Mouse (Mus musculus) neural tube, embryonic 10.5 days (tissue): ENCODE results near the gene Klc1.
"Not testable (repeated sequence)": the region's sequence is repeated elsewhere in the genome, so short reads cannot be mapped to it uniquely, and the experiment has no call there.

ENCODE experiments used
- DNase-seq: peaks from one replicate; pipeline ENCODE4 v3.0.0-alpha.2; 2017; ENCODE audit warnings: low spot score; ENCODE audit errors: extremely low spot score

Klc1 gene

DNA sequence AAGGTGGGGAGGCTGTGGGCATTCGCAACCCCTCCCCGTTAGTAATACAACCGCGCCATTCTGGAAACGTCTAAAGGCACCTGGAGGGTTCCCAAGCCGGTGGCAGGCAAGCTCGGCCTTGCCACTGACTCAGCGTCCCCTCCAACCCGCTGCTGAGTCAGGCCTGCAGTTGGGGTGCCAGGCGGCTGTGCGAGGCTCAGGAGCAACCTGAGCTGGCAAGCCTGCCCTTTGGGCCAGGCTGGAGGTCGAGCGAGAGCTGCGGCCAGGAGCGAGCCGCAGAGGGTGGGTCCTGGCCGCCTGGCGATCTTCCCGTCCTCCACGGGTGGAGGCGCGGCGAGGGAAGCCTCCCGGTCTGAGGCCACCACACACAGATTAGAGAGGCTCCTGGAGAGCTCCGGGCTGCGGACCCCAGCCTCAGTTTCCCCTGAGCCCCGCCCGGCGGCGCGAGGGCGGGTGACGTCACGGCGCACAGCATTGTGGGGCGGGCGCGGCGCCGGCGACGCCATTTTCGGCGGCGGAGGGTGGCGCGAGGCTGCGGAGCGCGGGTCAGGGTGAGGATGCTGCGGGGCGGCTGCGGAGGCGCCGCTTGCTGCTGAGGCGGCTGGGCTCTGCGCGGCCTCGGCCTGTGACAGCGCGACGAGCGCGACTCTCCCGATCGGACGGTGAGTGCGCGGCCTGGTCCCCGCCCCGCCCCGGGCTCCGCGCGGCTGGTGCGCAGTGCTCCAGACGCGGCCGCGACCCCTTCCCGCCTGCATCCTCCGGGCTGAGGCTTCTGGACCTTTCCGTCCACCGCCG is at the start of gene Klc1:
Gene Klc1, plus strand, starts transcription at position 469 of the 795 bp plus-strand sequence.
- peak; percentile 82 for DNase-seq

DNA sequence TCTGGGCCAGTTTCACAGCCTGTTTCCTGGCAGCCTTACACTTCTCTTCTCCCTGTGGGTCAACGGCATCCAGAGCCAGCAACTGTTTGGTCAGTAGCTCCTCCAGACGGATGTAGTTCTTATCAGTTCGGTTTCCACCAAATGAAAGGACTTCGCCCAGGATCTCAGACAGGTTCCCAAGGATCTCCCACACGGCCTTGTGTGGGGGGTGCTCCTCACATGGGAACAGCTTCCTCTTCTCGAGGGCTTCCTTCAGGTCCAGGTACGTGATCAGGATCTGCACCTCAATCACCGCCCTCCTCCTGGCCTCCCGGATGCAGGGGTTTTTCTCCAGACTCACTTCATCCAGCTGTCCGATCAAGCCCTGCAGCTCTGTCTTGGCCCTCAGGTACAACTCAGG is 48.6 kb upstream of the Klc1 start:
- DNase-seq, result no peak

DNA sequence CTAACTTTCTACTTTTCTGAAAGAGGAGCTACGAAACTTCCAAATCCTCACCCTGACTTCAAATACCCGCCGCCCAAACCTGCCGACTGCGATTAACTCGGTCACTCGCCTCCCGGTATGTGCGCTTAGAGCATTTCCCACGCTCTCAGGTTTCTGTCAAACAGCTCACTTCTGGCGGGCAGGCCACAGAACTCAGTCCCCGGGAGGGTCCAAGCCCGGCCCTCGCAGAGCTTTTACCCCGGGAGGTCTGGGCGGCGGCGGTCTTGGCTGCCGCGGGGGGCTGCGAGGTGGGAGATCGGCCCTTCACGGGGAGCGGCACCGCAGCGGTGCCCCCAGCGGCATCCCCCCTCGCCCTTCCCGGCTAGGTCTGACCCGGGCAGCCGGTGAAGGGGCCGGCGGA is 46.2 kb upstream of the Klc1 start:
- DNase-seq, result peak; percentile 55

DNA sequence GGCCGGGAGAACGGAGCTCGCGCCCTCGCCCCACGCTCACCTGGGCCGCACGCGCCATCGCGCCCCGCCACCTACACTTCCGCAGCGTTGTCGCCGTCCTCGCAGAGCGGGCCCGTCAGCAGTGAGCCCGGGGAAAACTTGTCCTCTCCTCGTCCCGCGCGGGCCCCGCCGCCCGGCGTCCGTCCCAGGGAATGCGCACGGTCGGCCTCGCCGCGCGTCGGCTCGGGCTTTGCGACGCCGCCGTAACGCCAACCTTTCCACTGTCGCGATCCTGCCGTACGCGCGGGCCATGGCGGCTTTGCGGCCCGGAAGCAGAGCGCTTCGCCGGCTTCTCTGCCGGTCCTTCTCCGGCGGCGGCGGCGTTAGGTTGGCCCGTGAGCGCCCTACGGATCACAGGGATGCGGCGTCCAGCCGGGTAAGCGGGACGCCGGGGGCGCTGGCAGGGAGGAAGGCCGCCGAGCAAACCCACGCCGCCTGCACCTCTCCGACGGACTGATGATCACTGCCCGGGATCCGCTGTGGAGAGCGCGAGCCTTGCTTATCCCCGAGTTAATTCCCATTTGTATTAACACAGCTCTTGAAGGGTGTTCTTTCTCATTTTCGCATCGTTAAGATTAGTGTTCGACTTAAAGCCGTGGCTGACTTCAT is 45.5 kb upstream of the Klc1 start, which contains the start of the genes Bag5 and Apopt1:
Gene Bag5, minus strand, starts transcription at position 254 of the 648 bp plus-strand sequence.
Gene Apopt1, plus strand, starts transcription at position 258 of the 648 bp plus-strand sequence.
- peak; percentile 92 for DNase-seq

DNA sequence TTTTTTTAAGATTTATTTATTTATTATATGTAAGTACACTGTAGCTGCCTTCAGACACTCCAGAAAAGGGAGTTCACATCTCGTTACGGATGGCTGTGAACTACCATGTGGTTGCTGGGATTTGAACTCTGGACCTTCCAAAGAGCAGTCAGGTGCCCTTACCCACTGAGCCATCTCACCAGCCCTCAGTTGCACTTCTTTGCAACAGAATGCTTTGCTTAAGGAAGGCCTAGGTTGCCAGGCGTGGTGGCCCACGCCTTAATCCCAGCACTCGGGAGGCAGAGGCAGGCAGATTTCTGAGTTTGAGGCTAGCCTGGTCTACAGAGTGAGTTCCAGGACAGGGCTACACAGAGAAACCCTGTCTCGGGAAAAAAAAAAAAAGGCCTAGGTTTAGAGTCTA is 44.8 kb upstream of the Klc1 start:
- DNase-seq, result not testable (repeated sequence)

DNA sequence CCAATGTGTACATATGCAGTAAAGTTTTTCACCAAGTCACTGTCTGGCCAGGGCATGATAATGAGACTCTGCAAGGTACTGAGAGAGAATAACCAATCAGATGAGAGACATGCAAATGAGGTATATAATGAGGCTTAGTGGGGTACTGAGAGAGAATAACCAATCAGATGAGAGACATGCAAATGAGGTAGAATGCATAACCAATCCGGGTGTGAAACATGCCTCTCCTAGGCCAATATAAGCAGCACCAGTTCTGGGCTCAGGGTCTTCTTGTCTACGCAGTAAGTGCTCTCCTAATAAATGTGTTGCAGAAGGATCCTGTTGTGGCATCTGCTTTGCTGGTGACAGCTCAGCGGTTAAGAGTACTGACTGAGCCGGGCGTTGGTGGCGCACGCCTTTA is 42.1 kb upstream of the Klc1 start:
- DNase-seq, result no peak

DNA sequence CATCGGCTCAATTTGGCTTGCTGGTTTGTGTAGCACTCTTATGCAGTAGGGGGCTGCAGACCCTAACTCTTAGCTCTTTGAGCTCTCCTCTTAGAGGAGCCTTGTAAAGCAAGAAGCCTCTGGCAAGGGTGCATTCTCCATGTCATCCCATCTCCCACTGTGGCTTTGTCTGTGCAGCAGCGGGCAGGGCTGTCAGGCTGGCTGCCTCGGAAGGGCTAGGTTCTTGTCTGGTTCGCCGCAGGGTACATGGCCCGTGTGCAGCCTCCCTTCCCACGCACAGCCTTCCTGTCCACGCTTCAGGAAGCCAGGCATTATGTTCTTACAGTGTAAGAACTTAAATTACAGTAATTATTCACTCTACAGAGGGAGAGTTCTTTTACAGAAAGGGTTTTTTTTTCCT is 40.0 kb upstream of the Klc1 start:
- DNase-seq, result no peak

DNA sequence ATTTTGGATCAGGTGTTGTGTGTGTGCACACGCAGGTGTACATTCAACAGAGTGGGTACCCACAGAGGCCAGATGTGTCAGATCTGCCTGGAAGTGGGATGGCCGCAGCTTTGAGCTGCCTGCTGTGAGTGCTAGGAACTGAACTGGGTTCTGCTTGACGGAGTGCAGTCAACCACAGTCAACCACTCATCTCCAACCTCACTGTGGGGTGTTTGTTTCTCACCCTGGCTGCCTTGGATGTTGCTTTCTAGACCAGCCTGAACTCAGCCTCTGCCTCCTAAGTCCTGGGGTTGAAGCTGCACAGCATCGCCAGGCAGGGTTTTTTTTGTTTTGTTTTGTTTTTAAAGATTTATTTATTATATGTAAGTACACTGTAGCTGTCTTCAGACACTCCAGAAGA is 38.4 kb upstream of the Klc1 start:
- no peak for DNase-seq

DNA sequence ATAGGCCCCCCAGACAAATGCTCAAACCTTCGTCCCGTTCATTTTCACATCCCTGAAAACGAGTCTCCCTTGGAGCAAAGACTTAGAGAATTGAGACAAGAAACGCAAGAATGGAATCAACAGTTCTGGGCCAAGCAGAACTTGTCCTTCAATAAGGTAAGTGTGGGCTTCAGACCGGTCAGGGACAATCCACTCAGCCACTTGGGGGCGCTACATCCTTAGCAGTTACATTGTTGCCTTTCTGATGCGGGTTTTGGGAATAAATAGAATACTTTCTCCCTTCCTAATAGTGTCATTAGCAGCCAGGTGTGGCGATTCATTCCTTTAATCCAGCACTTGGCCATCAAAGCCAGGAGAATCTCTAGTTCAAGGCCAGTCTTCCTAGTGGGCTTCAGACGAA is 36.0 kb upstream of the Klc1 start:
- DNase-seq, result no peak

DNA sequence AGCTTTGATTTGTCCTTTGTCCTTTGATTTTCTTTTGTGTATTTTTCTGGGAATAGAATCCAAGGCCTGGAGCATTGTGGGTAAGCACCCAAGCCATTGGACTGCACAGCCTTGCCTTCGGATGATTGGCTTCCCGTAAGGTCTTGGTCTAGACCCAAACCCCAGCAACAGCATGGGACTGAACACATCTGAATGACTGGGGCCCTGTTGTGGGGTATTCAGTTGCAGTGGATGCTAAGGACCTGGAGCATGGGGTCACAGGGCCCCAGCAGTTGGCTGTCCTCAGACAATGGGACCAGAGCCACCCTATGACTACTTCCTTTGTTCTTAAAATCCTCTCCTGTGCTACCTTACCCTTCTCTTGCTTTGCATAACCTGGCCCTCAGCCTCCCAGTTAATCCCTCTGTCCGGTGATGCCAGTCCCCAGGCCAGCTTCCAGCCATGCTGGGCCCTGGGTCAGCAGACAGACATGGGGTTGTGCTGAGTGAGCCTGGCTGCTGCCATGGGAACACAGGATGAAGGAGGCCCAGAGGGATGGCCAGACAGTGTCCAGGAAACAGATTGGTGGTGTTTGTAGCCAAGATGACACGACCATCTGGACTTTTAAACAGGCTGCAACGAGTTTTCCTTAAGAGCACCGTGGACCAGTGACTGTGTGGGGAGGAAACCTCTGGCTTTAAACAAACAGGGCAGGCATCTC is 33.9 kb upstream of the Klc1 start:
- no peak for DNase-seq

DNA sequence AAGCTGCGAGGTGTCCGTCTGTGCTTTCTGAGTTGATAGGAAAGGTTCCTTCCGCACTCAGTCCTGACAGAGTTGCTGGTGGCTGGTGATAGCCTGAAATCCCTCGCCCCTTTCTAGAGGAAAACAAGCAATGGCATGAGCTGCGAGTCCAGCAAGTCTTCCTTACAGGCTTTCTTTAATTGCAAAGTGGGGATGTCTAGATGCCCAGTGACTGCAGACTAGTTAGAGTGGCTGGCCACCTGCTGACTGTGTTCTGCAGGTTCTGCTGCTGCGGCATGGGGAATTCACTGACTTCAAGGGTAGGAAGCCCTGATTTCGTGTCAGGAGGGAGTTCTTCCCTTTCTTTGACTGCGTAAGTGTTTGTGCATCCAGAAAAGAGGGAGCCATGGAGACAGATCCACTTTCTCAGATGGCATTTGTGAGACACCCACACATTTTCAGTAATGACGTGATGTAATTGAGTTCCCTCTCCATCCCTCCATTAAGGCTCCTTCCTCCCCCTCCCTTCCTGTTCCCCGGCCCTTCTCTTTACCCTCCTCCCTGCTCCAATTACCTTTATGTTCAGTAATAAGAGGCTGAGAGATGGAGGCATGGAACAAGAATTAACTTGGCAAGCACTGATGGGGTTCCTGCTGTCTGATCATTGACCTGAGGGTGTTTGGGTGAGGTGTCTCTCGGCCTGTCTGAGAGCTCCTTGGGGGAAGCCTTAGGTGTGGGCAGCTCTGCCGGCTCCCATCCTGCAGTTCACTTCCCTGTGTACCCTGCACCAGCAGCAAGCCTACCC is 33.1 kb upstream of the Klc1 start:
- no peak for DNase-seq

DNA sequence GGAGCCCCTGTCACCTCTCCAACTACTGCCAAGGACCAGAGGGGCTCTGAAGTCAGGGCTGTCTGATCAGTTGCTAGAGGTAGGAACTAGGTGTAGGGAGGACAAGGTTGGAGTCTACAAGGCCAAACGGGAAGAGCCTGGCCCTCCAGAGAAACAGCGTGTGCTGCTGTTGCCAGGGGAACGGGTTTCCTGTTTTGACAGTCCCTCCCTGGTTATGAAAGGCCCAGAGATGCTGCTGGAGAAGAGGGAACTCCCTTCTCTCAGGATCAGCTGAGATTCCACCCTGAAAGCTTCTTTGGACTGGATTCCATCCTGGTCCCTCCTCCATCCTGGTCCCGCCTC is 32.6 kb upstream of the Klc1 start:
- DNase-seq, result no peak

DNA sequence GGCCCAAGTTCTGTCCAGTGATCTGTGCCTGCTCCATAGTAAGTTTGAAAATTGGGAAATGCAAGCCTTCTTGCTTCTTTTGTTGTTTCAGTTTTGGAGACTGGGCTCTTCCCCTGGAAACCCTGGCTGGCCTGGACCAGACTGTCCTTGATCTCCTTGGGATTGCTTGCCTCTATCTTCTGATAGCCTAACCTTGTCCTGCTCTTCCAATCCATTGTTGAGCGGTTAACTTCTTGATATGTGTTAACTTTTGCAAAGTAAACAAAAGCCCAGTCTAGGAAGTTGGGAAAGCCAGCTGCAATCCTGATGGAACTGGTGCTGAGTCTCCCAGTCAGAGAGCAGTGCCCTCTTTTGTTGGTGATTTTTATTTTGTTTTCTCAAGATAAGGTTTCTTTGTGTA is 30.7 kb upstream of the Klc1 start:
- DNase-seq, result no peak

DNA sequence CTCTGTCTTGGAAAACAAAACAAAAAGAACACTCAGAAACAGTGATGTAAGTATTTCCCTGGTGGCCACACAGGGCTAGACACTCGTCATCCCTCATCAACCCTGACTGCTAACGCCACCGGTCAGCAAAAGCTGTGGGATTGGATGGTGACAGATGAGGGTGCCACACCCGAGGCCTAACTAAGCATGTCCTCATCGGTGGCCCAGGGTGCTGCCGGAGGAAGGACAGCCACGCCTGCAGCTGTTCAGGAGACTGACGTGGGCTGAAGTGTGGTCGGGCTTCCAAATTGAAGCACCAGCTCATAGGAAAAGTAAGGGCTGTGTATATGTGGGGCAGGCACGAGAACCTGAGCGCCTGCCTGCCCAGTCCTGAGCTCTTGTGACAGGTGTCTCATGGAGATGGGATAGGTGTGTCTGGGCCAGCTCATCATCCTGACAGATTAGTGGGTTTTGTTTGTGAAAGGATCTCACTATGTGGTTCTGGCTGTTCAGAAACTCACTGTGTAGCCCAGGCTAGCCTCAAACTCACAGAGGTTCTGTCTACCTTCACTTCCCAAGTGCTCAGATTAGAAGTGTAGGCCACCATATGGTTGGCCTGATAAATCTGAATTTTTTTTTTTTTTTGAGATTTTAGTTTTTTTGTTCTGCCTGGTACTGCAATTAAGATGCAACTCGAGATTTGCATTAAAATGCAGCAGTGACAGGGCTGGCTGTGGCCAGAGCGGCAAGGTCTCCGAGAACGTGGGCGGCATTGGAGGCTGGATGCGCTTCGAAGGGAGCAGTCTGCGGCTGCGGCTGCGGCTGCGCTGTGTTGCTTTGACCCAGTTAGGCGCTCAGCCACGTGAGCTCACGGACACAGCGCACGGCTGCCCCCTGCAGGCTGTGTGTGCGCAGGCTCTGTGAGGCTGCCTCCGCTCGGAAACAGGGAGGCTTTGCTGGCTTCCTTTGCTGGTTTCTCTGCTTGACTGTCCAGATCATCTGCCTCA is 26.5 kb upstream of the Klc1 start:
- peak; percentile 86 for DNase-seq

DNA sequence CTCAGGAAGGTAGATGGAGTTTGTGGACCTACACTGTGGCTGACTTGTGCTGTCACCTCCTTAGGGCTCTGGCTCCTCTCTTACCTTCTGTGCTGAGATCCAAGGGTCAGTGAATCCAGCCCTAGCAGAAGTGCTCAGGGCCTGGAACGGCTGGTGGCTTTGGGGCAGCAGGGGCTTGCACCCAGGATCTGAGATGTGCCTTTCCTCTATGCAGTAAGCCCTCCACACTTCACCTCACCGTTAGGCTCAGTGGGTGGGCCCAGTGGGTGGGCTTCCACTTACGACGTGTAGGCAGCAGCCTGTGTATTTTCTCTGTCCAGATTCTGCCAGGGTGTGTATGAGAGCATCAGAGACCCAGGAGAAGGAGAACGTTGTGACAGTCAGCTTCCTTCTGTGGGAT is 25.7 kb upstream of the Klc1 start:
- DNase-seq, result no peak

DNA sequence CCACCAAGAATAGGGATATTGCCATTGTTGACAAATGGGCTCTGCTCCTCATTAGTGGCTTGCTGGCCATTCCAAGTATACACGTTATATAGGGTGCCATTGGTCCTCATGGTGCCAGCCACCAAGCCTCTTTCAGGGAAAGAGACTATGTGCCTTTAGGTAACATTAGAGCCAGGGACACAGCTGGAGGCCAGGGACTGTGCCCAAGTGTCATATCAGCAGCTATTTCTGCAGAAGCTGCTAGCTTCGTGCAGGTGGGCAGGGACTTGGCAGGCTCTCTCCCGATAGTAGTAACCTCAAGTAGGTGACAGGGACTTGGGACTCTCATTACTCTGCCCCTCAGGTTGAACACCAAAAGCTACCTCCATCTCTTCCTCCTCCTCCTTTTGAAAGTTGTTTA is 23.7 kb upstream of the Klc1 start:
- DNase-seq, result no peak

DNA sequence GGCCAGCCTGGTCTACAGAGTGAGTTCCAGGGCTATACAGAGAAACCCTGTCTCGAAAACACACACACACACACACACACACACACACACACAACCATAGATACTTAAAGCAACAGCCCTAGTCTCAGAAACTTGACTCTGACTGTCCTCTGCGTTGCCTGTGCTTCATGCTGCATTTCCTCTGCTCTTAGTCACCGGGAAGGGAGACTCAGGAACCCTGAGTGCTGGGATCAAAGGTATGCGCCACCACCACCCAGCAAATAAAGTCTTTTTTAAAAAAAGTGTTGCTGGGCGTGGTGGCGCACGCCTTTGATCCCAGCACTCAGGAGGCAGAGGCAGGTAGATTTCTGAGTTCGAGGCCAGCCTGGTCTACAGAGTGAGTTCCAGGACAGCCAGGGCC is 22.0 kb upstream of the Klc1 start:
- not testable (repeated sequence) for DNase-seq

DNA sequence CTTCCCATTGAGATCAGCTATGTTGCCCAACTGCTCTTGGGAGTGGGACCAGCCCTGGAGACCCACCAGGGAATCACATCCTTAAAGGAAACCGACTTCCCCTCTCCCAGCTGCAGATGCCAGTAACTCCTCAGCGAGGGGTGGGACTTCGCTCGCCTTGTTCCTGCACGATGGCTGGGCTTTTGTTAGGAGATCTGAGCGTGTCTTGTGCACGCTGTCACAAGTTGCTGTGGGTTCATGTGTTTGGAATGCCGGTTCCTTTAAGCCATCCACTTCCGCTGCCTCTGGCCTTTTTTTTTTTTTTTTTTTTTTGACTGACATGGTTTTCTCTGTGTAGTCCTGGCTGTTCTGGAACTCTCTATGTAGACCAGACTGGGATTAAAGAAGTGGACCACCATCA is 21.3 kb upstream of the Klc1 start:
- DNase-seq, result no peak

DNA sequence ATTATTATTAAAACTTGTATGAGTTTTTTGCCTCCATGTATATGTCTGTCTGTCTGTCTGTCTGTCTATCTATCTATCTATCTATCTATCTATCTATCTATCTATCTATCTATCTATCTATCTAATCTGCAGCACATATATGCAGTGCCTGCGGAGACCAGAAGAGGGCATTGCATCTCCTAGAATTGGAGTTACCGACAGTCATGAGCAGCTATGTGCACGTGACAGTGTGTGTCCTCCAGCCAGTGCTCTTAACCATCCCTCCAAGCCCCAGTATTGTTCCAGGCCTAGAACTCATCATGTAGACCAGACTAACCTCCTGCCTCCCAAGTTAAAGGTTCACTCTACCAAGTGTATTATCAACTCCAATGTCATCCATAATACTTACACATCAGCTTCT is 19.9 kb upstream of the Klc1 start:
- peak; percentile 65 for DNase-seq

DNA sequence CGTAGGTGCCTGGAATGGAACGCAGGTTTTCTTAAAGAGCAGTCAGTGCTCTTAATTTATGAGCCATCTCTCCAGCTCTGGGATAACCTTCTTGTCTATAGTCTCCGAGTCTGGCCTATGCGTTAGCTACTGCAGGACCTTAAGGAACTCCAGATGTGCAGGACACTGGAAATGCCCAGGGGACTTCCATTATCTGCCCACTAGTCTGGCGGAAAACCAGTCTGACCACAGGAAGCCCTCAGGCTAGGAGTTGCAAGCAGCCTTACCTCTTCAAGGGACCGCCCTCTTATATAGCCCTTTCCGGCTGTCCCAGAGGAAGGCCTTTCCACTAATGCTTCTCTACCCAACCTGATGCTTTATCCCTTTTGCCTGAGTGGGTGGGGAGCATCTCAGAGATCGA is 17.3 kb upstream of the Klc1 start:
- no peak for DNase-seq
